Mouse (Mus musculus) lung, embryonic 16.5 days (tissue): ENCODE data around the gene Chadl. TPM values are rescaled to one million over a fixed set of nuclear protein-coding genes. Genes with fewer than 3 reads are reported as not detected.

ENCODE experiments used
- ATAC-seq: fragments of 200-750 bp; cut with Nextera tagmentation; 2 replicates; pipeline ENCODE4 v1.8.0; 2017; ENCODE audit warnings: low read depth, mild to moderate bottlenecking, moderate library complexity
- H3K27ac ChIP-seq: fragments of 300-500 bp; sonication (generic); 2 replicates; pipeline ENCODE4 v1.5.1; 2014; ENCODE audit warnings: mild to moderate bottlenecking, control low read depth, low read length
- H3K27me3 ChIP-seq: fragments of 300-500 bp; sonication (generic); 2 replicates; pipeline ENCODE4 v1.6.1; 2014; ENCODE audit warnings: low read depth, low read length, mixed read lengths; ENCODE audit not compliant: control insufficient read depth, insufficient read depth
- H3K36me3 ChIP-seq: fragments of 300-500 bp; sonication (generic); 2 replicates; pipeline ENCODE4 v1.6.1; 2014; ENCODE audit warnings: low read length; ENCODE audit not compliant: control insufficient read depth, insufficient read depth
- H3K4me1 ChIP-seq: fragments of 300-500 bp; sonication (generic); replicated peaks from 2 replicates; pipeline ENCODE4 v1.6.1; 2014; ENCODE audit warnings: low read length, mixed read lengths; ENCODE audit not compliant: control insufficient read depth, insufficient read depth
- H3K4me2 ChIP-seq: fragments of 300-500 bp; sonication (generic); 2 replicates; pipeline ENCODE4 v1.6.1; 2014; ENCODE audit warnings: low read depth, low read length, control low read depth
- H3K4me3 ChIP-seq: fragments of 300-500 bp; sonication (generic); 2 replicates; pipeline ENCODE4 v1.5.1; 2014; ENCODE audit warnings: mild to moderate bottlenecking, low read length, control low read depth
- H3K9ac ChIP-seq: fragments of 300-500 bp; sonication (generic); 2 replicates; pipeline ENCODE4 v1.6.1; 2014; ENCODE audit warnings: low read length, control low read depth
- H3K9me3 ChIP-seq: fragments of 300-500 bp; sonication (generic); 2 replicates; pipeline ENCODE4 v1.6.1; 2016; ENCODE audit warnings: low read length; ENCODE audit not compliant: control insufficient read depth
- WGBS: fragments of 180-500 bp; shearing (Covaris S2); extraction: QIAGEN DNeasy Blood & Tissue Kit; methylation state at CpG from one replicate; pipeline ENCODE4 v1.1.7; 2014; 5-methylcytosine and 5-hydroxymethylcytosine counted together
- polyA plus RNA-seq: library from polyadenylated mRNA; unstranded; fragments of >200 nt; fragmentation: Nextera tagmentation; extraction: Ambion mirVana; gene quantifications from 2 replicates; pipeline ENCODE4 v1.2.1, GENCODE M21; 2015

The Chadl gene
- polyA plus RNA-seq, 1 experiment from 2014 or later: 5.6 TPM

- Histone ChIP-seq H3K4me1 (peaks cover 8% of the 10 kb centered on the region; the same call in 1 of the 2 replicates), H3K4me2 (peak overlapping the region; percentile 99), H3K36me3 (no peaks in the 10 kb centered on the region), H3K4me3 (peak overlapping the region; percentile 60), H3K27ac (peak overlapping the region; percentile 18; the same call in 1 of the 2 replicates), H3K9ac (peak overlapping the region; percentile 77), H3K9me3 (no peaks in the 10 kb centered on the region), H3K27me3 (peaks cover 33% of the 10 kb centered on the region)
- peak; percentile 39; the same call in 1 of the 2 replicates for ATAC-seq
- 3% methylated on average over 41 of the region's 41 CpGs for WGBS
These were observed 3.6 kb downstream of the Chadl start for GRCm38 (mm10) chr15:81693366-81693966.

- no peaks in the 10 kb centered on the region for H3K4me1 ChIP-seq
- no peak overlapping the region for H3K9ac ChIP-seq
- WGBS: 94% methylated on average over 4 of the region's 4 CpGs
- ATAC-seq: no peak
- no peak overlapping the region for H3K4me3 ChIP-seq
- no peaks in the 10 kb centered on the region for H3K9me3 ChIP-seq
- H3K27me3 ChIP-seq: no peaks in the 10 kb centered on the region
- H3K27ac ChIP-seq: no peak overlapping the region
- no peak overlapping the region for H3K4me2 ChIP-seq
- H3K36me3 ChIP-seq: peaks cover 4% of the 10 kb centered on the region; the same call in 1 of the 2 replicates
These were observed 16.7 kb downstream of the Chadl start for GRCm38 (mm10) chr15:81680301-81680805.

- no peak for ATAC-seq
- 49% methylated on average over 3 of the region's 3 CpGs for WGBS
- Histone ChIP-seq H3K4me3 (no peak overlapping the region), H3K4me2 (no peak overlapping the region), H3K36me3 (no peaks in the 10 kb centered on the region), H3K9ac (no peak overlapping the region), H3K27me3 (no peaks in the 10 kb centered on the region), H3K4me1 (no peaks in the 10 kb centered on the region), H3K27ac (no peak overlapping the region), H3K9me3 (no peaks in the 10 kb centered on the region)
These were observed 20.4 kb downstream of the Chadl start for GRCm38 (mm10) chr15:81676637-81677036.

GRCm38 (mm10) chr15:81670231-81670640, 26.9 kb downstream of the Chadl start:
- H3K4me1 ChIP-seq: no peaks in the 10 kb centered on the region
- WGBS: 74% methylated on average over 4 of the region's 4 CpGs
- no peak overlapping the region for H3K27ac ChIP-seq
- no peaks in the 10 kb centered on the region for H3K9me3 ChIP-seq
- H3K9ac ChIP-seq: no peak overlapping the region
- H3K36me3 ChIP-seq: peaks cover 18% of the 10 kb centered on the region
- no peak for ATAC-seq
- no peak overlapping the region for H3K4me3 ChIP-seq
- H3K4me2 ChIP-seq: no peak overlapping the region
- H3K27me3 ChIP-seq: no peaks in the 10 kb centered on the region

GRCm38 (mm10) chr15:81666957-81667356, 30.1 kb downstream of the Chadl start:
- Histone ChIP-seq H3K4me2 (no peak overlapping the region), H3K27me3 (no peaks in the 10 kb centered on the region), H3K36me3 (peaks cover 18% of the 10 kb centered on the region), H3K4me3 (no peak overlapping the region), H3K9ac (no peak overlapping the region), H3K27ac (no peak overlapping the region), H3K9me3 (no peaks in the 10 kb centered on the region), H3K4me1 (peaks cover 7% of the 10 kb centered on the region)
- WGBS: 80% methylated on average over 10 of the region's 10 CpGs
- no peak for ATAC-seq

GRCm38 (mm10) chr15:81663697-81664561, 33.2 kb downstream of the Chadl start, which contains the start of gene L3mbtl2:
Gene L3mbtl2, plus strand, starts transcription at chr15:81663889.
- Histone ChIP-seq H3K9ac (peak within 1 kb of the TSS; percentile 67), H3K9me3 (no peaks in the 10 kb centered on the region), H3K4me1 (peaks cover 7% of the 10 kb centered on the region), H3K27me3 (no peaks in the 10 kb centered on the region), H3K36me3 (peaks cover 12% of the 10 kb centered on the region), H3K4me3 (peak within 1 kb of the TSS; percentile 70), H3K4me2 (peak within 1 kb of the TSS; percentile 87), H3K27ac (no peak within 1 kb of the TSS)
- peak; percentile 99 for ATAC-seq
- WGBS: under 1% methylated on average over 55 of the region's 55 CpGs

- Histone ChIP-seq H3K9me3 (no peaks in the 10 kb centered on the region), H3K9ac (no peak overlapping the region), H3K4me2 (peak overlapping the region; percentile 87), H3K4me1 (peaks cover 7% of the 10 kb centered on the region), H3K36me3 (peaks cover 6% of the 10 kb centered on the region), H3K27ac (no peak overlapping the region), H3K27me3 (no peaks in the 10 kb centered on the region), H3K4me3 (peak overlapping the region; percentile 70)
- 51% methylated on average over 10 of the region's 10 CpGs for WGBS
- ATAC-seq: no peak
These were observed 33.8 kb downstream of the Chadl start for GRCm38 (mm10) chr15:81663281-81663680.

GRCm38 (mm10) chr15:81661701-81662100, 35.4 kb downstream of the Chadl start:
- Histone ChIP-seq H3K9ac (no peak overlapping the region), H3K9me3 (no peaks in the 10 kb centered on the region), H3K4me1 (peaks cover 7% of the 10 kb centered on the region), H3K4me3 (no peak overlapping the region), H3K4me2 (no peak overlapping the region), H3K27ac (no peak overlapping the region), H3K36me3 (no peaks in the 10 kb centered on the region), H3K27me3 (no peaks in the 10 kb centered on the region)
- 85% methylated on average over 2 of the region's 2 CpGs for WGBS
- ATAC-seq: no peak

GRCm38 (mm10) chr15:81650636-81651035, 46.5 kb downstream of the Chadl start:
- H3K4me2 ChIP-seq: no peak overlapping the region
- H3K4me1 ChIP-seq: no peaks in the 10 kb centered on the region
- peaks cover 44% of the 10 kb centered on the region for H3K36me3 ChIP-seq
- no peak overlapping the region for H3K27ac ChIP-seq
- WGBS: 84% methylated on average over 7 of the region's 7 CpGs
- no peak overlapping the region for H3K9ac ChIP-seq
- no peak for ATAC-seq
- H3K9me3 ChIP-seq: no peaks in the 10 kb centered on the region
- H3K27me3 ChIP-seq: no peaks in the 10 kb centered on the region
- H3K4me3 ChIP-seq: no peak overlapping the region
